Mouse (Mus musculus) embryonic fibroblast, embryonic 13.5 days (primary cell): ENCODE data around the gene Gm17018.

Experiments
- CTCF ChIP-seq: IDR thresholded peaks from 2 replicates; pipeline ENCODE4 v1.5.1; 2011; ENCODE audit warnings: mild to moderate bottlenecking, control low read depth, low read length, moderate library complexity, borderline replicate concordance; ENCODE audit not compliant: insufficient read depth
- POLR2A ChIP-seq: IDR thresholded peaks from 2 replicates; pipeline ENCODE4 v1.6.1; 2011; ENCODE audit warnings: low read depth, mild to moderate bottlenecking, control low read depth, low read length, moderate library complexity

- no peak for TF ChIP-seq CTCF
- TF ChIP-seq POLR2A: no peak
Measured at GRCm38 (mm10) chr19:45597106-45597505, 36.7 kb downstream of the Gm17018 start.
